Mouse (Mus musculus) brain, embryonic 14.5 days (tissue): ENCODE results near the gene Gpld1.

Experiments used
- CTCF ChIP-seq: fragments of 200-500 bp; IDR thresholded peaks from 2 replicates; pipeline ENCODE4 v1.5.1; 2012; ENCODE audit warnings: inconsistent platforms, mild to moderate bottlenecking, moderate library complexity, borderline replicate concordance; ENCODE audit not compliant: insufficient read depth, insufficient read length; ENCODE audit errors: extremely low read depth
- POLR2A ChIP-seq: fragments of 200-500 bp; IDR thresholded peaks from 2 replicates; pipeline ENCODE4 v1.6.1; 2012; ENCODE audit warnings: mild to moderate bottlenecking, inconsistent platforms, borderline replicate concordance; ENCODE audit not compliant: poor library complexity, insufficient read depth, insufficient read length, severe bottlenecking; ENCODE audit errors: extremely low read depth

DNA sequence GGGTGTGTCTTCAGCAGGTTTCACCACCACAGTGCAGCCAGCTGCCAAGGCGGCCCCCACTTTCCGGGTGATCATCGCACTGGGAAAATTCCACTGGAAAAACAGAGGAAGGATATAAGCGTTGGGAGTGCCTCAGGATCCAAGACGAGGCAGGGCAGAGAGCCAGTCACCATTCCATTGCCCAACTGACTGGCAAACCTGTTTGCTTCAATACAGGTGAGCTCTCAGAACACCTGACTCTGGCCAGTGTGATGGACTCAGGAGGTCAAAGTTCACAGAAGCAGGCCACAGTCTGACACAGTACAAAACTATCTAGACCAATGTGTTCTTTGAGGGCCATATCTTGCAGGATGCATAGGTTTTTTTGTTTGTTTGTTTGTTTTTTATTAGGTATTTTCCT is 19.0 kb upstream of the Gpld1 start:
- TF ChIP-seq CTCF: no peak
- TF ChIP-seq POLR2A: no peak
